Mouse (Mus musculus): ENCODE data around the gene Gng10.

GRCm38 (mm10) chr4:59043074-59043473 lies 8.2 kb downstream of the Gng10 start:
- TF ChIP-seq MAX (IDR thresholded peaks at IDR 0.05; ENCODE audit: low read length), result no peak
- TF ChIP-seq POLR2A (IDR thresholded peaks at IDR 0.05; ENCODE audit: low read depth, low read length), result no peak
